Mouse (Mus musculus) heart, embryonic 13.5 days (tissue): Measurements from ENCODE around the gene Mrvi1. TPM values are rescaled to one million over a fixed set of nuclear protein-coding genes. Genes with fewer than 3 reads are reported as not detected.

ENCODE experiments used
- ATAC-seq: fragments of 200-750 bp; cut with Nextera tagmentation; 2 replicates; pipeline ENCODE4 v1.8.0; 2017; ENCODE audit warnings: moderate TSS enrichment; ENCODE audit not compliant: insufficient number of reproducible peaks, low FRiP score, low TSS enrichment; ENCODE audit errors: extremely low read depth
- H3K27ac ChIP-seq: fragments of 300-500 bp; sonication (generic); replicated peaks from 2 replicates; pipeline ENCODE4 v1.5.1; 2015; ENCODE audit warnings: moderate library complexity, mild to moderate bottlenecking, inconsistent platforms
- H3K27me3 ChIP-seq: fragments of 300-500 bp; sonication (generic); replicated peaks from 2 replicates; pipeline ENCODE4 v1.6.1; 2015; ENCODE audit warnings: mild to moderate bottlenecking, inconsistent platforms
- H3K36me3 ChIP-seq: fragments of 300-500 bp; sonication (generic); 2 replicates; pipeline ENCODE4 v1.6.1; 2015; ENCODE audit warnings: mild to moderate bottlenecking, inconsistent platforms
- H3K4me1 ChIP-seq: fragments of 300-500 bp; sonication (generic); 2 replicates; pipeline ENCODE4 v1.6.1; 2015; ENCODE audit warnings: inconsistent platforms
- H3K4me2 ChIP-seq: fragments of 300-500 bp; sonication (generic); 2 replicates; pipeline ENCODE4 v1.6.1; 2015; ENCODE audit warnings: inconsistent platforms, mild to moderate bottlenecking, moderate library complexity
- H3K4me3 ChIP-seq: fragments of 300-500 bp; sonication (generic); 2 replicates; pipeline ENCODE4 v1.5.1; 2015; ENCODE audit warnings: moderate library complexity, mild to moderate bottlenecking, inconsistent platforms
- H3K9ac ChIP-seq: fragments of 300-500 bp; sonication (generic); 2 replicates; pipeline ENCODE4 v1.6.1; 2015; ENCODE audit warnings: inconsistent platforms, mild to moderate bottlenecking, moderate library complexity
- H3K9me3 ChIP-seq: fragments of 300-500 bp; sonication (generic); 2 replicates; pipeline ENCODE4 v1.6.1; 2016; ENCODE audit warnings: inconsistent platforms
- WGBS: fragments of 180-500 bp; shearing (Covaris S2); methylation state at CpG from one replicate; pipeline ENCODE4 v1.1.7; 2015; ENCODE audit warnings: mixed read lengths; 5-methylcytosine and 5-hydroxymethylcytosine counted together
- polyA plus RNA-seq: library from polyadenylated mRNA; unstranded; fragments of >200 nt; fragmentation: Nextera tagmentation; extraction: Ambion mirVana; gene quantifications from 2 replicates; pipeline ENCODE4 v1.2.1, GENCODE M21; 2015

The Mrvi1 gene
- polyA plus RNA-seq, 1 experiment from 2014 or later = 5.3 TPM

DNA sequence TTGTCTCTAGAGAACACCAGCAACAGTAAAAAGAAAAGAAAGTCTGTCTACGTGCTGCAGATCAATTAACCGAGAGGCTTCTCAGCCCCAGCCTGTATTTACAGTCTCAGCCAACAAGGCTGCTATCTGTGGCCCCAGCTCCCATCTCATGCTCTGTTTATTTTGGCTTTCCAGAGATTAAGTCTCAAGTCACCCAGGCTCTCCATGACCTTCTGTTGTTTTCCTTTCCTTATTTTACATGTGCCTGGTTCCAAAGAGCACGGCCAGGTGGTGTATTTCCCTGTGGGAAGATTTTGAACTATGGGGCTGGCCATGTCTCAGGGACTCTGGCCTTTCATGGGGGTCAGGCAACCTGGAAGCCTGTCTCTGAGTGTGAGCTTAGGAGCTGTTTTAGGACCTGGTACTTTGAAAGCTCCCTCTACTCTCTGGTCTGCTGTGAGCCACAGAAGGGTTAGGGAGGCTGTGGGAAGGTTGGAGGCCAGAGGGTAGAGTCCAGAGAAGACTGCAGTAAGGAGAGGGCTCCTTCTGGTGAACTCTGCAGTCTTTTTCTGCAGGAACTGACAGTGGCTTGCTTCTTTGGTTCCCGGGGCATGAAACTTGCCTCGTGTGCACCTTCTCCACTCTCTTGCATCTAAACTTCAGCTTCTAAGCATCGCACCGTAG is 130.6 kb downstream of the Mrvi1 start:
- Histone ChIP-seq H3K36me3 (no peaks in the 10 kb centered on the region), H3K9ac (no peak overlapping the region), H3K27me3 (no peaks in the 10 kb centered on the region), H3K4me1 (peaks cover 22% of the 10 kb centered on the region), H3K27ac (peak overlapping the region; percentile 46; the same call in 1 of the 2 replicates), H3K4me2 (no peak overlapping the region), H3K4me3 (no peak overlapping the region), H3K9me3 (no peaks in the 10 kb centered on the region)
- ATAC-seq = no peak
- WGBS = 57% methylated on average over 7 of the region's 7 CpGs

- no peak overlapping the region for H3K4me2 ChIP-seq
- H3K4me3 ChIP-seq = no peak overlapping the region
- WGBS = 87% methylated on average over 1 of the region's 1 CpGs
- no peaks in the 10 kb centered on the region for H3K27me3 ChIP-seq
- no peaks in the 10 kb centered on the region for H3K36me3 ChIP-seq
- H3K9me3 ChIP-seq = no peaks in the 10 kb centered on the region
- ATAC-seq = no peak
- H3K27ac ChIP-seq = no peak overlapping the region
- no peak overlapping the region for H3K9ac ChIP-seq
- H3K4me1 ChIP-seq = peaks cover 14% of the 10 kb centered on the region
These were observed 133.9 kb downstream of the Mrvi1 start for GRCm38 (mm10) chr7:110848371-110848770.

DNA sequence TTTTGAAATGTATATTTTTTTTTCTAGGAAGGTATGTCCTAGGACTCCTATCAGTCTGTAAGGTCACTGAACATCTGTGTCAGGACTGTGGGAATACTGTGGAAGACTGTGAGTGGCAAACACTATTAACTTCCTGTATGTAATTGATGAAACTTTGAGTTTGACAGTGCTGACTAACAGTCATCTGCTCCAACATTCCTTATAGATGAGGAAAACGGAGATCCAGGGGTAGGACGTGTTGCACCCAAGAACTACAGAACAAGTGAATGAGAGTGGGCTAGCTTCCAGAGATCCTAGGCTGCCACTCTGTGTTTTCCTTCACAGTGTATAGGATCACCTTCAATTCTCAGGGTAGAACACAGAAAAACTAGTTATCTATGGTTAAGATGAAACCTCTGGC is 134.9 kb downstream of the Mrvi1 start:
- WGBS = 43% methylated on average over 2 of the region's 2 CpGs
- no peaks in the 10 kb centered on the region for H3K27me3 ChIP-seq
- H3K9ac ChIP-seq = no peak overlapping the region
- H3K4me3 ChIP-seq = no peak overlapping the region
- no peak overlapping the region for H3K4me2 ChIP-seq
- H3K36me3 ChIP-seq = no peaks in the 10 kb centered on the region
- H3K9me3 ChIP-seq = no peaks in the 10 kb centered on the region
- no peak overlapping the region for H3K27ac ChIP-seq
- peaks cover 21% of the 10 kb centered on the region for H3K4me1 ChIP-seq
- no peak for ATAC-seq

GRCm38 (mm10) chr7:110843916-110844874 is 138.1 kb downstream of the Mrvi1 start, which contains the start of gene Rnf141:
TSS of gene Rnf141 (minus strand) at chr7:110844457.
- Histone ChIP-seq H3K9me3 (no peaks in the 10 kb centered on the region), H3K36me3 (0 out of 2 replicates have a peak, but pooled peaks cover 3% of the 10 kb centered on the region), H3K9ac (peak within 1 kb of the TSS; percentile 85), H3K4me2 (peak within 1 kb of the TSS; percentile 82), H3K27me3 (no peaks in the 10 kb centered on the region), H3K4me3 (peak within 1 kb of the TSS; percentile 73), H3K27ac (peak within 1 kb of the TSS; percentile 91), H3K4me1 (peaks cover 20% of the 10 kb centered on the region)
- WGBS = 0% methylated on average over 42 of the region's 42 CpGs
- ATAC-seq = peak; percentile 87

DNA sequence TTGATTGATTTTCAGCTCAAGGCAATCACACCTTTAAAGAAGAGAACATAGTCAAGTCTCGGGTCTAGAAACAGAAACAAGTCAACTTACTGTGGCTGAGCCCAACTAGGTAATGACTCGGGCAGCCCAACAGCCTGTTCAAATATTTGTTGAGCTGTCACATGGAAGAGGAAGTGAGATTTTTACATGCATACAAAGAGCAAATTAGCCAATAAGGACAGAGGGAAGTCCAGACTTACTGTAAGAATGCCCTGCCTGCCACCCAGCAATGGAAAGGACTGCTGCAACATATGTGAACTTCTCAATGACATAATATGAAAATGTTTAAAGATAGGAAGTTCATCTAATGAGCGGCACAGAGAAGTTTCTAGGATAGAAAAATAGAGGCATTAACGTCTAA is 141.9 kb downstream of the Mrvi1 start:
- 69% methylated on average over 4 of the region's 4 CpGs for WGBS
- H3K4me1 ChIP-seq = peaks cover 20% of the 10 kb centered on the region
- no peak overlapping the region for H3K27ac ChIP-seq
- no peaks in the 10 kb centered on the region for H3K9me3 ChIP-seq
- no peak for ATAC-seq
- H3K4me2 ChIP-seq = no peak overlapping the region
- peaks cover 19% of the 10 kb centered on the region for H3K36me3 ChIP-seq
- H3K27me3 ChIP-seq = no peaks in the 10 kb centered on the region
- no peak overlapping the region for H3K9ac ChIP-seq
- no peak overlapping the region for H3K4me3 ChIP-seq

GRCm38 (mm10) chr7:110834522-110834921 is 147.7 kb downstream of the Mrvi1 start:
- no peak for ATAC-seq
- 41% methylated on average over 3 of the region's 3 CpGs for WGBS
- no peak overlapping the region for H3K4me3 ChIP-seq
- peaks cover 51% of the 10 kb centered on the region for H3K36me3 ChIP-seq
- no peak overlapping the region for H3K9ac ChIP-seq
- no peak overlapping the region for H3K4me2 ChIP-seq
- H3K9me3 ChIP-seq = no peaks in the 10 kb centered on the region
- H3K27ac ChIP-seq = no peak overlapping the region
- H3K4me1 ChIP-seq = peaks cover 13% of the 10 kb centered on the region
- H3K27me3 ChIP-seq = no peaks in the 10 kb centered on the region

DNA sequence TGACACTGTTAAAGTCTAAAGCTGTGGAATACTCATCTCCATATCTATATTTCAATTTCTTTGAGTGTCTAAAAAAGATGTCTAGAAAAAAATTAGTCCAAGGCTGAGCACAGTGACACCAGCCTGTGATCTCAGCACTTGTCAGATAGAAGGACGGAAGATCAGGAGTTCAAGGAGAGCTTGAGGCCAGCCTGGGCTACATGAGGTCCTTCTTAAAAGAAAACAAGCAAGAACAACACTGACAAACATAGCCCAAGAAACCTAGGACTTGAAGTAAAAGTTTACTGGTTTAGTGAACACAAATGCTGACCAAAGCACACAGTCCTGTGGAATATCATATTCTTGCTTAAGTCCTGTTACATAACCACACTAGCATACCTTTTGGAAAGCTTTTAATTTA is 148.2 kb downstream of the Mrvi1 start:
- ATAC-seq = no peak
- no peak overlapping the region for H3K27ac ChIP-seq
- H3K36me3 ChIP-seq = peaks cover 56% of the 10 kb centered on the region
- H3K4me1 ChIP-seq = peaks cover 13% of the 10 kb centered on the region
- no peak overlapping the region for H3K9ac ChIP-seq
- no peak overlapping the region for H3K4me3 ChIP-seq
- no peaks in the 10 kb centered on the region for H3K27me3 ChIP-seq
- no peaks in the 10 kb centered on the region for H3K9me3 ChIP-seq
- no peak overlapping the region for H3K4me2 ChIP-seq
- 88% methylated on average over 1 of the region's 1 CpGs for WGBS

- H3K9me3 ChIP-seq = no peaks in the 10 kb centered on the region
- 74% methylated on average over 1 of the region's 1 CpGs for WGBS
- no peak overlapping the region for H3K4me3 ChIP-seq
- ATAC-seq = no peak
- no peak overlapping the region for H3K4me2 ChIP-seq
- H3K9ac ChIP-seq = no peak overlapping the region
- H3K36me3 ChIP-seq = peaks cover 66% of the 10 kb centered on the region
- no peaks in the 10 kb centered on the region for H3K27me3 ChIP-seq
- peaks cover 13% of the 10 kb centered on the region for H3K4me1 ChIP-seq
- H3K27ac ChIP-seq = 0 out of 2 replicates have a peak overlapping the region, but pooled peaks have one; percentile 22
These were observed 149.2 kb downstream of the Mrvi1 start for GRCm38 (mm10) chr7:110833024-110833423.

GRCm38 (mm10) chr7:110823995-110824953 is 158.0 kb downstream of the Mrvi1 start:
- Histone ChIP-seq H3K36me3 (peaks cover 65% of the 10 kb centered on the region), H3K9me3 (no peaks in the 10 kb centered on the region), H3K4me2 (no peak overlapping the region), H3K4me3 (no peak overlapping the region), H3K27me3 (no peaks in the 10 kb centered on the region), H3K27ac (peak overlapping the region; percentile 58; the same call in 1 of the 2 replicates), H3K9ac (peak overlapping the region; percentile 24; the same call in 1 of the 2 replicates), H3K4me1 (peaks cover 53% of the 10 kb centered on the region)
- ATAC-seq = no peak
- 78% methylated on average over 8 of the region's 8 CpGs for WGBS

DNA sequence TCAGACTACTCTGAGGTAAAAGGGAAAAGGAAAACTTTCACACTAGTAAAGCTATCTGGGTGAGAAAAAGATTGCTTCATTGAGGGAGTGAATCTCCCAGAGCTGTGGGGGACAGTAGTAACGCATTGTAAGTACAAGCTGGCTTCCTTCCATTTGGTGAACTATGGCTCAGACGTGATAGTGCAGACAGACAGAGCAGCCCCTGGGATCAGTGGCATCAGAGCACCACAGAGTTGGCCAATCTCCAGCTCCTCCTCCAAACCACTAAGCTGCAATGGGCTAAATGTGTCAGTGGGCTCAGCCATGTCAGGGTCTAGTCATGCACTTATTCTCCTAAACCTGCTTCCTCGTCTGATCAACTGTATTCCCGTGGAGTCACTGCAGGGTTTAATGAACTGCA is 158.7 kb downstream of the Mrvi1 start:
- 43% methylated on average over 4 of the region's 4 CpGs for whole genome bisulfite sequencing
- no peak for ATAC-seq
- no peaks in the 10 kb centered on the region for H3K27me3 ChIP-seq
- H3K4me2 ChIP-seq = no peak overlapping the region
- H3K9ac ChIP-seq = peak overlapping the region; percentile 24; the same call in 1 of the 2 replicates
- H3K9me3 ChIP-seq = no peaks in the 10 kb centered on the region
- H3K4me1 ChIP-seq = peaks cover 59% of the 10 kb centered on the region
- H3K4me3 ChIP-seq = no peak overlapping the region
- H3K36me3 ChIP-seq = peaks cover 58% of the 10 kb centered on the region
- H3K27ac ChIP-seq = peak overlapping the region; percentile 58; the same call in 1 of the 2 replicates
